Mouse (Mus musculus) olfactory bulb, adult 2 months (tissue): ENCODE results near the gene Otud5.

ENCODE experiments used
- CTCF ChIP-seq: fragments of 200-500 bp; IDR thresholded peaks from 2 replicates; pipeline ENCODE4 v1.5.1; 2012; ENCODE audit warnings: low read depth, mild to moderate bottlenecking, low read length, moderate library complexity; ENCODE audit not compliant: insufficient read depth
- POLR2A ChIP-seq: fragments of 200-500 bp; IDR thresholded peaks from 2 replicates; pipeline ENCODE4 v1.6.1; 2012; ENCODE audit warnings: mild to moderate bottlenecking, low read depth, low read length, moderate library complexity; ENCODE audit not compliant: insufficient read depth

GRCm38 (mm10) chrX:7904441-7904840 lies 63.3 kb downstream of the Otud5 start:
- no peak for TF ChIP-seq CTCF
- no peak for TF ChIP-seq POLR2A
